Mouse (Mus musculus) myocyte (in vitro differentiated cells): ENCODE results near the gene 1700066M21Rik. TPM values are rescaled to one million over a fixed set of nuclear protein-coding genes. Genes with fewer than 3 reads are reported as not detected.

Experiments used
- H3K27me3 ChIP-seq: one replicate; pipeline ENCODE4 v1.6.1; 2011; ENCODE audit not compliant: control insufficient read depth, insufficient read depth, insufficient read length
- H3K36me3 ChIP-seq: one replicate; pipeline ENCODE4 v1.6.1; 2011; ENCODE audit not compliant: control insufficient read depth, insufficient read depth
- H3K4me2 ChIP-seq: one replicate; pipeline ENCODE4 v1.6.1; 2011; ENCODE audit warnings: low read depth, control low read depth
- H3K4me3 ChIP-seq: one replicate; pipeline ENCODE4 v1.5.1; 2011; ENCODE audit warnings: mild to moderate bottlenecking, control low read depth, moderate library complexity
- H3K79me2 ChIP-seq: one replicate; pipeline ENCODE4 v1.6.1; 2011; ENCODE audit not compliant: control insufficient read depth, insufficient read depth
- H3ac ChIP-seq: one replicate; pipeline ENCODE4 v1.6.1; 2011; ENCODE audit not compliant: control insufficient read depth, insufficient read length
- CEBPB ChIP-seq: IDR thresholded peaks from 2 replicates; pipeline ENCODE4 v1.6.1; 2011; ENCODE audit warnings: mild to moderate bottlenecking, moderate library complexity; ENCODE audit not compliant: poor library complexity, insufficient read depth, severe bottlenecking
- E2F4 ChIP-seq: IDR thresholded peaks from one replicate; pipeline ENCODE4 v1.6.1; 2011; ENCODE audit warnings: mild to moderate bottlenecking, control low read depth, moderate library complexity; ENCODE audit not compliant: insufficient read depth
- MAX ChIP-seq: IDR thresholded peaks from one replicate; pipeline ENCODE4 v1.6.1; 2011; ENCODE audit warnings: low read depth, mild to moderate bottlenecking, control low read depth
- MYOD1 ChIP-seq, 3 experiments: IDR thresholded peaks; one replicate each; pipeline ENCODE4 v1.6.1; 2011; ENCODE audit warnings: control low read depth in 2 of 3, low read depth in 2 of 3, mild to moderate bottlenecking in 2 of 3, moderate library complexity in 1 of 3; ENCODE audit not compliant: insufficient read length in 2 of 3, control insufficient read depth in 1 of 3
- MYOG ChIP-seq, 3 experiments: IDR thresholded peaks; one replicate each; pipeline ENCODE4 v1.6.1; 2011; ENCODE audit warnings: control low read depth in 2 of 3, low read depth in 2 of 3, mild to moderate bottlenecking in 2 of 3; ENCODE audit not compliant: insufficient read length in 2 of 3, control insufficient read depth in 1 of 3, insufficient read depth in 1 of 3
- POLR2A ChIP-seq: IDR thresholded peaks from one replicate; pipeline ENCODE4 v1.6.1; 2011; ENCODE audit warnings: low read depth, mild to moderate bottlenecking, control low read depth, moderate library complexity; ENCODE audit not compliant: insufficient read length
- POLR2AphosphoS2 ChIP-seq: IDR thresholded peaks from one replicate; pipeline ENCODE4 v1.6.1; 2011; ENCODE audit warnings: low read depth, control low read depth; ENCODE audit not compliant: insufficient read length
- REST ChIP-seq: IDR thresholded peaks from one replicate; pipeline ENCODE4 v1.6.1; 2011; ENCODE audit warnings: mild to moderate bottlenecking, control low read depth, moderate library complexity; ENCODE audit not compliant: insufficient read depth, insufficient read length
- SRF ChIP-seq: IDR thresholded peaks from one replicate; pipeline ENCODE4 v1.6.1; 2011; ENCODE audit warnings: low read depth; ENCODE audit not compliant: control insufficient read depth, insufficient read length
- TCF12 ChIP-seq: IDR thresholded peaks from one replicate; pipeline ENCODE4 v1.6.1; 2011; ENCODE audit warnings: mild to moderate bottlenecking, control low read depth; ENCODE audit not compliant: poor library complexity, insufficient read depth, severe bottlenecking
- TCF3 ChIP-seq: IDR thresholded peaks from one replicate; pipeline ENCODE4 v1.6.1; 2011; ENCODE audit warnings: low read depth, control low read depth; ENCODE audit not compliant: insufficient read length
- USF1 ChIP-seq: IDR thresholded peaks from one replicate; pipeline ENCODE4 v1.6.1; 2011; ENCODE audit warnings: low read depth, mild to moderate bottlenecking, control low read depth, moderate library complexity
- polyA plus RNA-seq: library from polyadenylated mRNA; unstranded; fragments of >200 nt; fragmentation: generic; extraction: Trizol; gene quantifications from one replicate; pipeline ENCODE4 v1.2.1, GENCODE M21; 2012; ENCODE audit warnings: missing spikeins

Gene 1700066M21Rik
- polyA plus RNA-seq, 1 experiment, result 5.9 TPM

- Histone ChIP-seq H3K4me2 (no peak overlapping the region), H3K79me2 (no peaks in the 10 kb centered on the region), H3K4me3 (no peak overlapping the region), H3ac (no peak overlapping the region), H3K36me3 (no peaks in the 10 kb centered on the region), H3K27me3 (peaks cover 4% of the 10 kb centered on the region)
- no peak for TF ChIP-seq POLR2A
- no peak for TF ChIP-seq POLR2AphosphoS2
- no peak for TF ChIP-seq E2F4
- TF ChIP-seq MYOG (IDR thresholded peaks at IDR 0.05; ENCODE audit: control insufficient read depth in 1 of 3, insufficient read depth in 1 of 3, insufficient read length in 2 of 3, low read depth in 2 of 3), result no peak
- TF ChIP-seq REST, result no peak
- TF ChIP-seq TCF3, result no peak
- TF ChIP-seq TCF12, result no peak
- no peak for TF ChIP-seq SRF
- no peak for TF ChIP-seq MAX
- TF ChIP-seq CEBPB, result no peak
- no peak for TF ChIP-seq MYOD1 (IDR thresholded peaks at IDR 0.05; ENCODE audit: control insufficient read depth in 1 of 3, insufficient read length in 2 of 3, low read depth in 2 of 3)
- TF ChIP-seq USF1, result no peak
Observed at GRCm38 (mm10) chr1:57333550-57334213, 43.7 kb upstream of the 1700066M21Rik start.

GRCm38 (mm10) chr1:57335200-57335599 is 42.2 kb upstream of the 1700066M21Rik start:
- Histone ChIP-seq H3K4me3 (no peak overlapping the region), H3ac (no peak overlapping the region), H3K27me3 (no peaks in the 10 kb centered on the region), H3K4me2 (no peak overlapping the region), H3K79me2 (no peaks in the 10 kb centered on the region), H3K36me3 (no peaks in the 10 kb centered on the region)
- no peak for TF ChIP-seq MYOG (IDR thresholded peaks at IDR 0.05; ENCODE audit: control insufficient read depth in 1 of 3, insufficient read depth in 1 of 3, insufficient read length in 2 of 3, low read depth in 2 of 3)
- no peak for TF ChIP-seq USF1
- TF ChIP-seq MAX, result no peak
- TF ChIP-seq TCF3, result no peak
- TF ChIP-seq CEBPB, result no peak

- no peaks in the 10 kb centered on the region for H3K79me2 ChIP-seq
- H3K36me3 ChIP-seq, result no peaks in the 10 kb centered on the region
- H3K4me2 ChIP-seq, result peak overlapping the region; percentile 50
- no peak overlapping the region for H3K4me3 ChIP-seq
- TF ChIP-seq E2F4 (no peak), USF1 (peak; percentile 44)
- H3ac ChIP-seq, result no peak overlapping the region
- peaks cover 6% of the 10 kb centered on the region for H3K27me3 ChIP-seq
Observed at GRCm38 (mm10) chr1:57339156-57339796, 38.1 kb upstream of the 1700066M21Rik start.

GRCm38 (mm10) chr1:57341197-57341596 is 36.2 kb upstream of the 1700066M21Rik start:
- H3K4me2 ChIP-seq, result no peak overlapping the region
- no peak overlapping the region for H3ac ChIP-seq
- no peaks in the 10 kb centered on the region for H3K36me3 ChIP-seq
- H3K4me3 ChIP-seq, result no peak overlapping the region
- TF ChIP-seq REST, result no peak
- no peaks in the 10 kb centered on the region for H3K79me2 ChIP-seq
- peaks cover 6% of the 10 kb centered on the region for H3K27me3 ChIP-seq

GRCm38 (mm10) chr1:57347487-57347886 is 29.9 kb upstream of the 1700066M21Rik start:
- Histone ChIP-seq H3K4me3 (no peak overlapping the region), H3K79me2 (no peaks in the 10 kb centered on the region), H3K4me2 (no peak overlapping the region), H3K27me3 (peaks cover 6% of the 10 kb centered on the region), H3ac (no peak overlapping the region), H3K36me3 (no peaks in the 10 kb centered on the region)
- no peak for TF ChIP-seq SRF
- no peak for TF ChIP-seq USF1
- no peak for TF ChIP-seq POLR2A
- TF ChIP-seq CEBPB, result no peak
- no peak for TF ChIP-seq MAX
- no peak for TF ChIP-seq MYOG (IDR thresholded peaks at IDR 0.05; ENCODE audit: control insufficient read depth in 1 of 3, insufficient read depth in 1 of 3, insufficient read length in 2 of 3, low read depth in 2 of 3)

GRCm38 (mm10) chr1:57351941-57352340 is 25.5 kb upstream of the 1700066M21Rik start:
- TF ChIP-seq MYOD1 (IDR thresholded peaks at IDR 0.05; ENCODE audit: control insufficient read depth in 1 of 3, insufficient read length in 2 of 3, low read depth in 2 of 3) (no peak), E2F4 (no peak), MAX (no peak)
- H3K4me3 ChIP-seq, result no peak overlapping the region
- no peak overlapping the region for H3K4me2 ChIP-seq
- no peak overlapping the region for H3ac ChIP-seq
- no peaks in the 10 kb centered on the region for H3K79me2 ChIP-seq
- no peaks in the 10 kb centered on the region for H3K27me3 ChIP-seq
- no peaks in the 10 kb centered on the region for H3K36me3 ChIP-seq
